Comparison of ENCODE assay signal across 9 mouse cellular contexts in the genomic region with DNA sequence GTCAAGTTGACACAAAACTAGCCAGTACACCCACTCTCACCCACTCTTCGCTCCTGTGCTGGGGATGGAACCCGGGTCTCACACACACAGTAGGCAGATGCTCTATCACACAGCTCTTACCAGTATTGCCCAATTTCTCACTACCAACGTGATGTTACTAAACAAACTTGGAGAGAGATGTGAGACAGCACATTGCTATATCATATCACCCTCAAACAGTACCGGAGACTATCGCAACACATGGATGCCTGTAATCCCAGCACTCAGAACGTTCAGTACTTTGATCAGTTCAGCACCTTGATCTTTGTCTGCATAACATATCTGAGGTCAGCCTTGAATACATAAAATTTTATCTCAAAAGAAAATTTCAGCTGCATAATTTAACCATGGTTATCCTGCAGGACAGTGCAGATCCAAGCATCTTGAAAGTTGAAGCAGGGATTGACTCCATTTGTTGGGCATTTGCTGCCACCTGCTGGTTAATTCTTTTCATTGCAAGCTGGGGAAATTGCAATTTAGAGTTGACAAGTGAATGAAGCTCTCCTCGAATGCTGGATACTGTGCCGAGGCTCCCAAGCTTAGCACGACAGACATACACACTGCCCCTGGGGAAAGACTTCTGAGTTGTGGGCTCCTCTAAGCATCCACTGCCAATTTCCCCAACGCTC. TPM values are rescaled to one million over a fixed set of nuclear protein-coding genes. Genes with fewer than 3 reads are reported as not detected.
DNase-seq lines count a peak whose midpoint lies in the region; ATAC-seq lines count a peak whose summit lies in the region.
"Had no signal": no experiment of that assay in that cellular context is flagged by ENCODE, and none has a peak within 500 bp of the region (broad histone marks: within the 10 kb centered on the region; RNA-seq: fewer than 3 reads in every experiment).

No protein-coding gene starts in this region.

- no peaks in the 10 kb centered on the region for H3K4me1 ChIP-seq in hindbrain, embryonic 15.5 days (replicated peaks)
- no peaks in the 10 kb centered on the region for H3K4me1 ChIP-seq in limb, embryonic 11.5 days (ENCODE audit: control insufficient read depth, insufficient read depth, low read length)
- H3K4me1 ChIP-seq in midbrain, embryonic 15.5 days, result 0 out of 2 replicates have a peak, but pooled peaks cover 2% of the 10 kb centered on the region

- no peak overlapping the region for H3K9ac ChIP-seq in hindbrain, embryonic 15.5 days
- no peak overlapping the region for H3K9ac ChIP-seq in limb, embryonic 11.5 days (ENCODE audit: low read length)
- H3K9ac ChIP-seq in midbrain, embryonic 15.5 days, result no peak overlapping the region

- no peak overlapping the region for H3K4me3 ChIP-seq in hindbrain, embryonic 15.5 days
- no peak overlapping the region for H3K4me3 ChIP-seq in limb, embryonic 11.5 days (ENCODE audit: low read depth, low read length)
- no peak overlapping the region for H3K4me3 ChIP-seq in midbrain, embryonic 15.5 days
- H3K4me3 ChIP-seq: erythroblast, embryonic 14.5 days had no signal

- ATAC-seq in erythroblast, adult 5-6 weeks (replicated peaks; ENCODE audit: low FRiP score, poor library complexity, severe bottlenecking), result peak; percentile 84
- peak; percentile 54; the same call in 1 of the 2 replicates for ATAC-seq in hindbrain, embryonic 15.5 days (ENCODE audit: low FRiP score, low read depth)
- ATAC-seq in limb, embryonic 11.5 days (ENCODE audit: insufficient number of reproducible peaks, low FRiP score, low TSS enrichment, low read depth), result no peak
- ATAC-seq in midbrain, embryonic 15.5 days (replicated peaks), result peak; percentile 56; the same call in 1 of the 2 replicates

- H3K27ac ChIP-seq in hindbrain, embryonic 15.5 days (replicated peaks), result no peak overlapping the region
- H3K27ac ChIP-seq in limb, embryonic 11.5 days (replicated peaks; ENCODE audit: low read depth, low read length), result no peak overlapping the region
- no peak overlapping the region for H3K27ac ChIP-seq in midbrain, embryonic 15.5 days

- WGBS in hindbrain, embryonic 15.5 days, result 44% methylated on average over 10 of the region's 10 CpGs
- 43% methylated on average over 10 of the region's 10 CpGs for WGBS in limb, embryonic 11.5 days
- 43% methylated on average over 10 of the region's 10 CpGs for WGBS in midbrain, embryonic 15.5 days

- H3K27me3 ChIP-seq in hindbrain, embryonic 15.5 days, result no peaks in the 10 kb centered on the region
- H3K27me3 ChIP-seq in limb, embryonic 11.5 days (ENCODE audit: control insufficient read depth, insufficient read depth, low read length), result no peaks in the 10 kb centered on the region
- H3K27me3 ChIP-seq in midbrain, embryonic 15.5 days (replicated peaks), result no peaks in the 10 kb centered on the region

- H3K9me3 ChIP-seq in hindbrain, embryonic 15.5 days, result no peaks in the 10 kb centered on the region
- H3K9me3 ChIP-seq in limb, embryonic 11.5 days (ENCODE audit: control insufficient read depth, low read length), result no peaks in the 10 kb centered on the region
- H3K9me3 ChIP-seq in midbrain, embryonic 15.5 days, result no peaks in the 10 kb centered on the region

- H3K36me3 ChIP-seq in hindbrain, embryonic 15.5 days, result no peaks in the 10 kb centered on the region
- H3K36me3 ChIP-seq in limb, embryonic 11.5 days (ENCODE audit: control insufficient read depth, insufficient read depth, low read length), result no peaks in the 10 kb centered on the region
- no peaks in the 10 kb centered on the region for H3K36me3 ChIP-seq in midbrain, embryonic 15.5 days (replicated peaks)

- H3K4me2 ChIP-seq in hindbrain, embryonic 15.5 days, result 0 out of 2 replicates have a peak overlapping the region, but pooled peaks have one; percentile 29
- H3K4me2 ChIP-seq in limb, embryonic 11.5 days (ENCODE audit: low read depth, severe bottlenecking), result no peak overlapping the region
- no peak overlapping the region for H3K4me2 ChIP-seq in midbrain, embryonic 15.5 days

- DNase-seq in left cerebral cortex, adult 18-20 months (ENCODE audit: low spot score in 2 of 2), result peak; percentile 70 to 72
- DNase-seq in left cerebral cortex, adult 11 months (ENCODE audit: low spot score), result no peak
- peak; percentile 59 to 64 for DNase-seq in adrenal gland, postnatal 36 days
- DNase-seq in limb, embryonic 11.5 days (ENCODE audit: low spot score), result peak; percentile 86
- DNase-seq in testis, postnatal 14 days (ENCODE audit: low spot score), result peak; percentile 55

RNA-seq across cellular contexts. Expression of gene Nup93, which starts 15.0 kb away (rescaled TPM):
- total RNA-seq in left cerebral cortex, adult 18-20 months (2021), result 10 to 100 TPM; 40.5 to 46.5 TPM
- total RNA-seq in adrenal gland, postnatal 36 days (2021), result 10 to 100 TPM; 15.7 to 16.1 TPM
- 6.5 and 6.9 TPM in 2 replicates for total RNA-seq in erythroblast, adult 5-6 weeks (2015; ENCODE audit: low replicate concordance)
- total RNA-seq in erythroblast, adult 5-6 weeks (2017; ENCODE audit: low replicate concordance), result 8.6 and 11.0 TPM in 2 replicates
- 58.1 and 58.9 TPM in 2 replicates for polyA plus RNA-seq in hindbrain, embryonic 15.5 days (2015; fragmentation: Nextera tagmentation; extraction: Ambion mirVana)
- polyA plus RNA-seq in limb, embryonic 11.5 days (2014; fragmentation: Nextera tagmentation; extraction: Ambion mirVana), result 128 and 135 TPM in 2 replicates
- 61.1 and 63.4 TPM in 2 replicates for polyA plus RNA-seq in midbrain, embryonic 15.5 days (2015; fragmentation: Nextera tagmentation; extraction: Ambion mirVana)

RNA-seq across cellular contexts. Expression of gene Mt1, which starts 20.5 kb away (rescaled TPM):
- 100 to 1,000 TPM; 333 to 422 TPM for total RNA-seq in left cerebral cortex, adult 18-20 months (2021)
- total RNA-seq in adrenal gland, postnatal 36 days (2021), result 100 to 1,000 TPM; 298 to 394 TPM
- 59.6 and 67.9 TPM in 2 replicates for total RNA-seq in erythroblast, adult 5-6 weeks (2015; ENCODE audit: low replicate concordance)
- total RNA-seq in erythroblast, adult 5-6 weeks (2017; ENCODE audit: low replicate concordance), result 13.0 and 63.6 TPM in 2 replicates
- 89.2 and 96.5 TPM in 2 replicates for polyA plus RNA-seq in hindbrain, embryonic 15.5 days (2015; fragmentation: Nextera tagmentation; extraction: Ambion mirVana)
- polyA plus RNA-seq in limb, embryonic 11.5 days (2014; fragmentation: Nextera tagmentation; extraction: Ambion mirVana), result 81.4 and 82.2 TPM in 2 replicates
- 61.7 and 74.3 TPM in 2 replicates for polyA plus RNA-seq in midbrain, embryonic 15.5 days (2015; fragmentation: Nextera tagmentation; extraction: Ambion mirVana)

RNA-seq across cellular contexts. Expression of gene Mt2, which starts 26.9 kb away (rescaled TPM):
- total RNA-seq in left cerebral cortex, adult 18-20 months (2021), result 100 to 1,000 TPM; 215 to 228 TPM
- 100 to 1,000 TPM; 138 to 410 TPM for total RNA-seq in adrenal gland, postnatal 36 days (2021)
- 17.7 and 46.2 TPM in 2 replicates for total RNA-seq in erythroblast, adult 5-6 weeks (2015; ENCODE audit: low replicate concordance)
- 11.3 and 34.4 TPM in 2 replicates for total RNA-seq in erythroblast, adult 5-6 weeks (2017; ENCODE audit: low replicate concordance)
- polyA plus RNA-seq in hindbrain, embryonic 15.5 days (2015; fragmentation: Nextera tagmentation; extraction: Ambion mirVana), result 21.4 and 24.6 TPM in 2 replicates
- 21.7 and 23.2 TPM in 2 replicates for polyA plus RNA-seq in limb, embryonic 11.5 days (2014; fragmentation: Nextera tagmentation; extraction: Ambion mirVana)
- 13.9 and 16.5 TPM in 2 replicates for polyA plus RNA-seq in midbrain, embryonic 15.5 days (2015; fragmentation: Nextera tagmentation; extraction: Ambion mirVana)

RNA-seq across cellular contexts. Expression of gene Mt3, which starts 46.9 kb away (rescaled TPM):
- 100 to 1,000 TPM; 795 to 921 TPM for total RNA-seq in left cerebral cortex, adult 18-20 months (2021)
- total RNA-seq in adrenal gland, postnatal 36 days (2021), result 1 to 10 TPM; 4.1 to 5.9 TPM
- not detected in 2 replicates for total RNA-seq in erythroblast, adult 5-6 weeks (2015; ENCODE audit: low replicate concordance)
- total RNA-seq in erythroblast, adult 5-6 weeks (2017; ENCODE audit: low replicate concordance), result not detected in 2 replicates
- 211 and 230 TPM in 2 replicates for polyA plus RNA-seq in hindbrain, embryonic 15.5 days (2015; fragmentation: Nextera tagmentation; extraction: Ambion mirVana)
- polyA plus RNA-seq in limb, embryonic 11.5 days (2014; fragmentation: Nextera tagmentation; extraction: Ambion mirVana), result 0.61 TPM in 1 of 2 replicates, not detected in the other
- 158 and 189 TPM in 2 replicates for polyA plus RNA-seq in midbrain, embryonic 15.5 days (2015; fragmentation: Nextera tagmentation; extraction: Ambion mirVana)
- polyA plus RNA-seq: erythroblast, embryonic 14.5 days had no signal

Comparison
In these comparisons a context has a peak if more than half of its experiments do, and no peak if none do; other contexts are left out.
1. RNA of gene Mt1, which starts 20.5 kb away (total RNA-seq): 333 to 422 TPM in left cerebral cortex, adult 18-20 months and 298 to 394 TPM in adrenal gland, postnatal 36 days; 13.0 to 67.9 TPM in erythroblast, adult 5-6 weeks; every median in the first group is over 4 times any median in the second.